Mouse (Mus musculus): ENCODE data around the gene Gipc3. TPM values are rescaled to one million over a fixed set of nuclear protein-coding genes. Genes with fewer than 3 reads are reported as not detected.

Gene Gipc3
- polyA plus RNA-seq, 1 experiment from 2014 or later, result not detected

DNA sequence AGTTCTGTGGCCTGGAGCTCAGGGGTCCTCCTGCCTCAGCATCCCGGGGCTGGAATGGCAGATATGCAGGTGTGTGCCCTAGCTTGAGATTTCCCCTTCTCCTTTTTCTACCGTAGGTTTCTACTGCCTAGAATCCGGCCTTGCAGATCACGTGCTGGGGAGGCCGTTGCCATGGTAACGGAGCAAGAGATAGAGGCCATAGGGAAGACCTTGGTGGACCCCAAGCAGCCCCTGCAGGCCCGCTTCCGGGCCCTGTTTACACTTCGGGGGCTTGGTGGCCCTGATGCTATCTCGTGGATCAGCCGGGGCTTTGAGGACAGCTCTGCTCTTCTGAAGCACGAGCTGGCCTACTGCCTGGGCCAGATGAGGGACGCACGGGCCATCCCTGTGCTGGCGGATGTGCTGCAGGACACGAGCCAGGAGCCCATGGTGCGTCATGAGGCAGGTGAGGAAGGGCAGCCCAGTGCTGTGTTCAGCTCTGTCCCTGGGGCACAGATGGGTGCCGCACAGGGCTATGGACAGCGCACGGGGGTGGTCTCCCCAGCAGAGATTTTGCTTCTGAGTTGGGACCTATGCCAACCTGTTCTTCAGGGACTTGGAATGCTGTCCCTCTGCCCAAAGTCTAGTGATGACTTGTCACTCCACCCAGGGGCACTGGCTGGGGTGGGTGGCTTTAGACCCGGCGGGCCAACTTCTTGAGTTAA lies 42.7 kb upstream of the Gipc3 start:
- Histone ChIP-seq H3K4me2 (replicated peaks) (peak overlapping the region; percentile 64; the same call in 1 of the 2 replicates), H3K4me3 (replicated peaks; ENCODE audit: low read length) (peak overlapping the region; percentile 85), H3K27ac (no peak overlapping the region), H3K36me3 (replicated peaks; ENCODE audit: control insufficient read depth, insufficient read depth) (peaks cover 30% of the 10 kb centered on the region), H3K4me1 (replicated peaks; ENCODE audit: control insufficient read depth, insufficient read depth, low read length) (peaks cover 10% of the 10 kb centered on the region), H3K9ac (peak overlapping the region; percentile 83; the same call in 1 of the 2 replicates), H3K9me3 (ENCODE audit: control insufficient read depth, low read length) (no peaks in the 10 kb centered on the region), H3K27me3 (ENCODE audit: control insufficient read depth, insufficient read depth, low read length) (no peaks in the 10 kb centered on the region)
- no peak for ATAC-seq (ENCODE audit: low FRiP score)
- no peak for DNase-seq (ENCODE audit: low spot score)
- WGBS, result 81% methylated on average over 22 of the region's 22 CpGs

DNA sequence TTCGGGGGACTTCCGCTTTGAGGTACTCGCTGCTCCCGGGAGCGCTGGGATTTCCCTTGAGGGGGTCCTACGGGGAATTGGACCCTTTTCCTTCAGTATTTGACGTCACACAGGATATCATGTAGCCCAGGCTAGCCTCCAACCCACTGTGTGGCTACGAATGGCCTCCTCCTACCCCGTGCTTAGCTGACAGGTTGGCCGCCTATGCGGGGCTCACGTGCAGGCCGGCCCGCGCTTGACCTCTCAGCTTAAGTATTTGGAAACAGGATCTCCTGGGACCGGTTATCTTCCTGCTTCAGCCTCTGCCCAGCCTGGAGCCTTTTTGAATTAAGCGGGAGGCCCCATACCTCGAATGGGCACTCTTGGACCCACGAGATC lies 41.5 kb upstream of the Gipc3 start:
- no peak for DNase-seq (ENCODE audit: low spot score)
- peak overlapping the region; percentile 86 for H3K27ac ChIP-seq
- H3K4me3 ChIP-seq (replicated peaks; ENCODE audit: low read length), result peak overlapping the region; percentile 85
- WGBS, result 1% methylated on average over 19 of the region's 19 CpGs
- H3K9ac ChIP-seq, result peak overlapping the region; percentile 83
- H3K4me1 ChIP-seq (replicated peaks; ENCODE audit: control insufficient read depth, insufficient read depth, low read length), result peaks cover 10% of the 10 kb centered on the region
- no peaks in the 10 kb centered on the region for H3K27me3 ChIP-seq (ENCODE audit: control insufficient read depth, insufficient read depth, low read length)
- peaks cover 30% of the 10 kb centered on the region for H3K36me3 ChIP-seq (replicated peaks; ENCODE audit: control insufficient read depth, insufficient read depth)
- peak overlapping the region; percentile 64 for H3K4me2 ChIP-seq (replicated peaks)
- ATAC-seq (ENCODE audit: low FRiP score), result peak; percentile 14; the same call in 1 of the 2 replicates
- H3K9me3 ChIP-seq (ENCODE audit: control insufficient read depth, low read length), result no peaks in the 10 kb centered on the region

DNA sequence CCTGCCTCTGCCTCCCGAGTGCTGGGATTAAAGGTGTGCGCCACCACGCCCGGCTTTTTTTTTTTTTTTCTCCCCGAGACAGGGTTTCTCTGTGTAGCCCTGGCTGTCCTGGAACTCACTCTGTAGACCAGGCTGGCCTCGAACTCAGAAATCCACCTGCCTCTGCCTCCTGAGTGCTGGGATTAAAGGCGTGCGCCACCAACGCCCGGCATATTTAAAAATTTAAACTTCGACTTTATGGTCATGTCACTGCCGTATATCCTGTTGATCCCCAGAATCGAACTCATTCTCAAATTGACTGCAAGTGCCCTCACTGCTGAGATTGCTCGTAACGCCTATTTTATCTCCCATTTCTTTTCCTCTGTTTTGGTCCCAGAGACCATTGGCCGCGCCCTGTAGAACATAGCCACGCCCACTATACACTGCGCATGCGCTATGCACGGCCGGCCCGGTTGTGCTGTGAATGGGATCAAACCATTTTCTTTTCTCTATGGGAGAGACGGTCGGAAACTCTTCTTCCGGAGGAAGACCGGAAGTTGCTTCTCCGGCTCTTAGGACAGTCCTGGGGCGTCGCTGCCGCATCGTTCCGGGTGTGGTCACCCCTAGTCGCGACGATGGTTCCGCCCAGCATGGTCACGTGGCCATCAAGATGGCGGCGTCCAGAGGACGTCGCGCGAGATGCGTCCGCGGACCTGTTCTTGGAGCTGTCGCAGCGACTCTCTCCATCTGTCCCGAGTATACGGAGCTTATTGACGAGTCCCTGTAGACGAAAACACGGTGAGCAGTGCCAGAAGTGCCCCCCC lies 40.9 kb upstream of the Gipc3 start, which contains the start of the genes Dohh and Gm48551:
Dohh (plus strand) TSS at position 627 of the 803 bp plus-strand sequence.
Gm48551 (plus strand) TSS at position 665 of the 803 bp plus-strand sequence.
- Histone ChIP-seq H3K27me3 (ENCODE audit: control insufficient read depth, insufficient read depth, low read length) (no peaks in the 10 kb centered on the region), H3K4me2 (replicated peaks) (peak within 1 kb of the TSS; percentile 64), H3K36me3 (replicated peaks; ENCODE audit: control insufficient read depth, insufficient read depth) (peaks cover 28% of the 10 kb centered on the region), H3K9ac (peak within 1 kb of the TSS; percentile 83), H3K4me1 (replicated peaks; ENCODE audit: control insufficient read depth, insufficient read depth, low read length) (peaks cover 12% of the 10 kb centered on the region), H3K9me3 (ENCODE audit: control insufficient read depth, low read length) (no peaks in the 10 kb centered on the region), H3K27ac (peak within 1 kb of the TSS; percentile 86), H3K4me3 (replicated peaks; ENCODE audit: low read length) (peak within 1 kb of the TSS; percentile 85)
- DNase-seq (ENCODE audit: low spot score), result peak; percentile 100
- WGBS, result 4% methylated on average over 50 of the region's 54 CpGs
- ATAC-seq (ENCODE audit: low FRiP score), result peak; percentile 94

DNA sequence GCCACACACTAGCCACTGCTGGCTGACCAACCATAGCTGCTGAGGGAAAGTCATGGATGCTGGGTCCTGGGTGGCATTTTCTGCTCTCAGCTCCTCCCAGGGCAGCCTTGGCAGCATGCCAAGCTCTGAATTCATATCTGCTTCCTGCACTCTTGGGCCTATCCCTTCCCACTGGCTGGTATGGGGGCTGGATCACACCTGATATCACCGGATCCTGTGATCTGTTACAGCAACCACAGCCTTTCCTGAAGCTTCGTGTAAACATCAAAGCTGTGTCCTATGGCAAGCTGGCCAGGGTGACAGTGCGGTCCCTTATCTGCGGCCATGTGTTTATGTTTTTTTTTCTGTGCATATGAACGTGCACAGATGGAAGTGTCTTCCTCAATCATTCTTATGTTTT lies 39.0 kb upstream of the Gipc3 start:
- Histone ChIP-seq H3K9me3 (ENCODE audit: control insufficient read depth, low read length) (no peaks in the 10 kb centered on the region), H3K4me3 (replicated peaks; ENCODE audit: low read length) (no peak overlapping the region), H3K36me3 (replicated peaks; ENCODE audit: control insufficient read depth, insufficient read depth) (peaks cover 10% of the 10 kb centered on the region), H3K4me1 (replicated peaks; ENCODE audit: control insufficient read depth, insufficient read depth, low read length) (peaks cover 20% of the 10 kb centered on the region), H3K27me3 (ENCODE audit: control insufficient read depth, insufficient read depth, low read length) (no peaks in the 10 kb centered on the region), H3K4me2 (replicated peaks) (no peak overlapping the region), H3K9ac (no peak overlapping the region), H3K27ac (no peak overlapping the region)
- DNase-seq (ENCODE audit: low spot score) (no peak), ATAC-seq (ENCODE audit: low FRiP score) (no peak)
- whole genome bisulfite sequencing, result 88% methylated on average over 5 of the region's 5 CpGs

DNA sequence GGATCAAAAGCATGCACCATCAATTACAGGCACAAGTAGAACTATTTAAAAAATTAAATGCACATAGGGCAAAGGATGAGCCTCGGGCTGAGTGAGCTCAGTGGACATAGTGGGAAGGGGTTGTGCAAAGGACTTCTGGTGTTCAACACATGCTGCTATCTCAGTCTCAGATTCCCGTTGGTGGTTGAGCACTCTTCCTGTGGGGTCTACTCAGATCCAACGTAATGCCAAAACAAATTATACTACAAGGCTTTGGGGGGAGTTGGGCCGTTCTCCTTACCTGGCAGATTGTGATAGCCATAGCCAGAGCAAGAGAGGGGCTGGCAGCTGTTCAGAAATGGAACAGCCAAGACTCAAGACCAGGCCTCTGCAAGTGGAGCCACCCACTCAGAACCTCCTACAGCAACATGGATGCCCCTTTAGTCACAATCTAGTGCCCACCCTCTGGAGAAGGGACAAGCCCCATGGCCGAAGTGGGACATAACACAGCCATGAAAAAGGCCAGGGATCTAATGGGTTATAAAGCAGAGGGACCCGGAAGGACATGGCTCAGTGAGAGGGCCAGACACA lies 36.8 kb upstream of the Gipc3 start:
- peaks cover 9% of the 10 kb centered on the region; the same call in 1 of the 2 replicates for H3K36me3 ChIP-seq (replicated peaks; ENCODE audit: control insufficient read depth, insufficient read depth)
- H3K9me3 ChIP-seq (ENCODE audit: control insufficient read depth, low read length), result no peaks in the 10 kb centered on the region
- H3K9ac ChIP-seq, result no peak overlapping the region
- ATAC-seq (ENCODE audit: low FRiP score) (no peak), DNase-seq (ENCODE audit: low spot score) (no peak)
- H3K27me3 ChIP-seq (ENCODE audit: control insufficient read depth, insufficient read depth, low read length), result no peaks in the 10 kb centered on the region
- no peak overlapping the region for H3K27ac ChIP-seq
- WGBS, result 92% methylated on average over 6 of the region's 6 CpGs
- peaks cover 25% of the 10 kb centered on the region for H3K4me1 ChIP-seq (replicated peaks; ENCODE audit: control insufficient read depth, insufficient read depth, low read length)
- no peak overlapping the region for H3K4me2 ChIP-seq (replicated peaks)
- no peak overlapping the region for H3K4me3 ChIP-seq (replicated peaks; ENCODE audit: low read length)

DNA sequence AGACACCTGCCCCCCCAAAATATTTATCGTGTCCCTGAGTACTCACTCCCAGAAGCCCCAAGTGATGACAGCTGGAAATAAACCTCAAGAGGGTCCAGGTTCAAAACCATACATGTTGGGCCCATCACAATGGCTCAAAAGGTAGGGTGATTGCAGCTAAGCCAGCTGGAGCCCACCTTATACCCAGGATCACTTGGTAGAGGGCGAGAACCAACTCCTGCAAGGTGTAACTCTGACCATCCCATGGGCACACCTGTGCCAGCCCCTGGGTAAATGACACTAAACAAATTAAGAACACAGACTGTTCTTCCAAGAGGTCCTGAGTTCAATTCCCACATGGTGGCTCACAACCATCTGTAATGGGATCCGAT lies 36.1 kb upstream of the Gipc3 start:
- H3K27ac ChIP-seq, result peak overlapping the region; percentile 74
- peak overlapping the region; percentile 56 for H3K4me2 ChIP-seq (replicated peaks)
- no peaks in the 10 kb centered on the region for H3K9me3 ChIP-seq (ENCODE audit: control insufficient read depth, low read length)
- peaks cover 24% of the 10 kb centered on the region for H3K4me1 ChIP-seq (replicated peaks; ENCODE audit: control insufficient read depth, insufficient read depth, low read length)
- peaks cover 15% of the 10 kb centered on the region for H3K36me3 ChIP-seq (replicated peaks; ENCODE audit: control insufficient read depth, insufficient read depth)
- H3K9ac ChIP-seq, result peak overlapping the region; percentile 49
- ATAC-seq (ENCODE audit: low FRiP score) (no peak), DNase-seq (ENCODE audit: low spot score) (no peak)
- peak overlapping the region; percentile 81 for H3K4me3 ChIP-seq (replicated peaks; ENCODE audit: low read length)
- 65% methylated on average over 3 of the region's 3 CpGs for WGBS
- no peaks in the 10 kb centered on the region for H3K27me3 ChIP-seq (ENCODE audit: control insufficient read depth, insufficient read depth, low read length)

DNA sequence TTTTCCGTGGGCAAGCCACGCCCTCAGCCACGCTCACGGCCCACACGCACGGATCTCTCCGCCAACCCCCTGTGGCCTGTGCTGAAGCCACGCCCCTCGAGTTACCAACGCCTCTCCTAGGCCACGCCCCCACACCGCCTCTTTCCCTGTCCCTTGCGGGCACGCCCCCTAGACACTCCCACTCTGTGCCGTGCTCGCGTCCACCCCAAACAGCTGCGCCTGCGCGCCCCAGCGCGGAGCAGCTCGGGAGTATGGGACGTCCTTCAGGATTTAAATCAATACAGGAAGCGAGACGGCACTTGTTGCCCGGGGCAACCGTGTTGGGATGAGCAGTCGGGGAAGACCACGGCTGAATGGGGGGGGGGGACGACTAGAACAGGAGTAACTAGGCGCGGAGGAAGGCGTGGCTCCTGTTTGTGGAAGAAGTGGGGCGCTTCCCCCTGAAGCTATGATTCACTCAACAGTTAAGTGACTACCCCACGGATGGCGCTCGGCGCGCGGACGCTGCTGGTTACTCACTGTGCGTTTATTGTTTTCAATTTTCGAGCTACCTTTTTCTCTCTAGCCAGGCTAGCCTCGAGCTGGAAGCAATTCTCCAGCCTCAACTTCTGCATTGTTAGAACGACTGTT lies 35.6 kb upstream of the Gipc3 start:
- DNase-seq (ENCODE audit: low spot score), result peak; percentile 99
- Histone ChIP-seq H3K36me3 (replicated peaks; ENCODE audit: control insufficient read depth, insufficient read depth) (peaks cover 20% of the 10 kb centered on the region), H3K4me1 (replicated peaks; ENCODE audit: control insufficient read depth, insufficient read depth, low read length) (peaks cover 24% of the 10 kb centered on the region), H3K27ac (peak overlapping the region; percentile 74), H3K9ac (peak overlapping the region; percentile 90), H3K4me2 (replicated peaks) (peak overlapping the region; percentile 87), H3K4me3 (replicated peaks; ENCODE audit: low read length) (peak overlapping the region; percentile 81), H3K9me3 (ENCODE audit: control insufficient read depth, low read length) (no peaks in the 10 kb centered on the region), H3K27me3 (ENCODE audit: control insufficient read depth, insufficient read depth, low read length) (no peaks in the 10 kb centered on the region)
- under 1% methylated on average over 46 of the region's 46 CpGs for WGBS
- ATAC-seq (ENCODE audit: low FRiP score), result peak; percentile 96

DNA sequence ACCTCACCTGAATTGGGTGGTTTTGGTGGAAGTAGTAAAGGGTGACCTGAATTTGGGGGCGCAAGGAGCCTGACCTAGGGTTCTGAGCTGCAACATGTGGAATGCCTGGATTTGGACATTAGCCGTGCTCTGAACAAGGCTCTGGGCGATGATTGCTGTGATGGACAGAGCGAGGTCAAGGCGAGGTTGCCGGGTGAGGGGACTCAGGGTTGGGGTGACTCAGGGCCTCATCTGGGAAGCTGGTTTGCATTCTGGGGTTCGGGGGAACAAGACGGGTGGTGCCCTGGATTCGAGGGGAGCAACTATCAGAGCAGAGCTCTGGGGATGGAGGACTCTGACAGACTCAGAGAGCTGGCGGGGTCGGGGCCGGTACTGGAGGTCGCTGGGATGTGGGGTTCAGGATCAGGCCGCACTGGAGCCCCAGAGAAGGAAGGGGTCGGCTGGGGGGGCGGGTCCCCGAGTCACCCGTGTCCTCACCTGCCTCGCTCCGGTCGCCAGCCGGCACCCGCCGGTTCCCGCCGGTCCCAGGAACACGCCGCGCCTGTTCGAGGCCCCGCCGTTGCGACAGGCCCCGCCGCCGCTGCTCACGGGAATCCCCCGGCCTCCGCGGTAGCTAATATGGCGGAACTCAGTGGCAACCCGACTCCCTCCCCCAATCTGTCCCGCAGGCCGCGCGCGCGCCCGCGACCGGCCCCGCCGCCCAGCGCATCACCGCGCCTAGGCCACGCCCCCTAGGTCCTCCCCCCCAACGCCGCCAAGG lies 34.9 kb upstream of the Gipc3 start, which contains the start of gene Fzr1:
Fzr1 (minus strand) TSS at position 724 of the 760 bp plus-strand sequence.
- Histone ChIP-seq H3K9me3 (ENCODE audit: control insufficient read depth, low read length) (no peaks in the 10 kb centered on the region), H3K36me3 (replicated peaks; ENCODE audit: control insufficient read depth, insufficient read depth) (peaks cover 25% of the 10 kb centered on the region), H3K27me3 (ENCODE audit: control insufficient read depth, insufficient read depth, low read length) (no peaks in the 10 kb centered on the region), H3K4me1 (replicated peaks; ENCODE audit: control insufficient read depth, insufficient read depth, low read length) (peaks cover 24% of the 10 kb centered on the region), H3K4me3 (replicated peaks; ENCODE audit: low read length) (peak within 1 kb of the TSS; percentile 81), H3K4me2 (replicated peaks) (peak within 1 kb of the TSS; percentile 87), H3K9ac (peak within 1 kb of the TSS; percentile 90), H3K27ac (peak within 1 kb of the TSS; percentile 76)
- ATAC-seq (ENCODE audit: low FRiP score), result peak; percentile 25
- 2% methylated on average over 44 of the region's 59 CpGs for WGBS
- no peak for DNase-seq (ENCODE audit: low spot score)
